Mouse (Mus musculus): ENCODE data around the gene Ing1.

Gene Ing1

DNA sequence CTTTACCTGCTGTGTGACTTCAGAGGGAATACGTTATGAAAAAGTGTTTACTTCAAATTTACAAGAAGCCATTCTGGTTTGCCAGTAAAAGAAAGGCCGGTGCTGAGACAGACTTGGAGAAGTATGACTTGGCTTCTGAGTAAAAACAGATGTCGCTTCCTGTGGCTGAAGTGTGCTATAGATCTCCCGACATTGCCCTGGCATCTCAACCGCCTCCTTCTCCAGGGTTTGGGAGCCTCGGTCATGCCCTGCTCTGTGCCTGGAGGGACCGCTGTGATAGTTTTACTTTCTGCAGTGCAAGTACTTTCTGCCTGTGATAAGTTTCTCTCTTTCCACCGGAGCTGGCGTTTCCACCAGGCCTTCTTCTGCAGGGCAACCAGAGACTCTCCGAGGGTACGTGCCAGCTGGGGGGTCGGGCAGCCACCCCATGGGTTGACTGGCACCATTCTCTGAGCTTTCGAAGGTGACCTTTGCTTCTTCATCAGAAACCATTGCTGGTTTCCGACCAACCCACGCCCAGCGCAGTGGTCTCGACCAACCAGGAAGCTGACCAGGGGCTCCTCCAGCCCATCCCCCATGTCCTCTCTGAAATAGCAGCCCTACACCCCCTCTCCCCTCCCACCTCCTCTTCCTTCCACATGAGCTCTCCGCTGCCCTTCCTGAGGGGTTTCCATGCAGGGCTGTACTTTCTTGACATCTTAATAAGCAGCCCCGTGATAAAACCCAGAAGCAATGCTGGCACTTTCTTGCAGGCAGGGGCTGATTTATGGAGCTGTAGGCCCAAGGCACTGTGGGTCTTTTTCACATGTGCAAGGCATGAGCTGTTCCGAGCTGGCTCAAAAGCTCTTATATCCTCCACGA lies 30.4 kb downstream of the Ing1 start:
- DNase-seq (ENCODE audit: extremely low spot score, low read depth, low spot score): peak; percentile 81

DNA sequence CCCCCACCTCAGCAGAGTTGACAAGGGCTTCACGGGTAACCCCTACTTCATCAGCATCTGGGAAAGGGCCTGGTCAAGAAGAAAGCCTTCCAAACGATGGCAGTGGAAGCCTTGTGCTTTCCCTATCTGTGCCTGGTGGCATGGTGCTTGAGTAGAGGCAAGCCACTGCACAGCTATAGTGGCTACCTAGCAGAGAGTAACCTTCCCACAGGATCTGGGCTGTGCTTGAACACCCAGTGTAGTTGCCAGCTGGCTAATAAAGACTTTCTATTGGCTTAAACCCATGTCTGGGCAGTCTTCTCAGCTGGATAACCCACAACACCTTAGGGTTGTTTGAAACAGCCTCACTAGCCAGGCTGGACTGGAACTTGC lies 31.0 kb downstream of the Ing1 start:
- DNase-seq (ENCODE audit: extremely low spot score, low read depth, low spot score): no peak

DNA sequence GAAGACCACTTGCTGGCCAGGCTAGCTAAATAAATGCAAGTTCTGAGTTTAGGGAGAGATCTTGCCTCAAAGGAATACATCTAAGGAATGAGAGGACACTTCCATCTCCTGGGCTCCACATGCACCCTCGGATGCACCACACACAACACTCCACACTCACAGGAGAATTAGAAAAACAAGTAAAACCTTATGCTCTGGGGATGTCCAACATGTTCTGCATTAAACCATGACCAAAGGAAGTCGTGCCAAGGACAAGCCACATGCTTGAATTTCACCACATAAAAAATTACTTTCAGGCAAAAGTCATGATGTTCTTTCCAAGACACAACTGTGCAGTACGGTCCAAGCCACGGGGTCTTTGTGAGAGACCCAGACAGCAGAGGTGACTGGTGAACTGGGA lies 36.5 kb downstream of the Ing1 start:
- no peak for DNase-seq (ENCODE audit: extremely low spot score, low read depth, low spot score)

DNA sequence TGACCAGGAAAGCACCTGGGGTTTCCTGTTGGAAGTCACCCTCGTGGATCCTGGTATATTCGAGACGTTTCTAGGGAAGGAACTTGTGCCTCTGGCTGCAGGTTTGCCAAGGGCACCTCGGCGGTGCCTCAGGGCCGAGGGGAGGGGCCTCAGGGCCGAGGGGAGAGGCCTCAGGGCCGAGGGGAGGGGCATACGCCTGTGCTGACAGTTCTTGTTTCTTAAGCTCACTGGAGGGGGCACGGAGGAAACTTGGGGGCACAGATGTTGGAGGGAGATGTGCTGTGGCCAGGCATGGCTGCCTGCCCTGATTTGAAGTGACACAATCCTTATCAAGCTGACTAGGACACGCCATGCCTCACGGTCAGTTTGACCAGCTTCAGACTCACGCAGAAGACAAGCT lies 36.9 kb downstream of the Ing1 start:
- DNase-seq (ENCODE audit: extremely low spot score, low read depth, low spot score): no peak

DNA sequence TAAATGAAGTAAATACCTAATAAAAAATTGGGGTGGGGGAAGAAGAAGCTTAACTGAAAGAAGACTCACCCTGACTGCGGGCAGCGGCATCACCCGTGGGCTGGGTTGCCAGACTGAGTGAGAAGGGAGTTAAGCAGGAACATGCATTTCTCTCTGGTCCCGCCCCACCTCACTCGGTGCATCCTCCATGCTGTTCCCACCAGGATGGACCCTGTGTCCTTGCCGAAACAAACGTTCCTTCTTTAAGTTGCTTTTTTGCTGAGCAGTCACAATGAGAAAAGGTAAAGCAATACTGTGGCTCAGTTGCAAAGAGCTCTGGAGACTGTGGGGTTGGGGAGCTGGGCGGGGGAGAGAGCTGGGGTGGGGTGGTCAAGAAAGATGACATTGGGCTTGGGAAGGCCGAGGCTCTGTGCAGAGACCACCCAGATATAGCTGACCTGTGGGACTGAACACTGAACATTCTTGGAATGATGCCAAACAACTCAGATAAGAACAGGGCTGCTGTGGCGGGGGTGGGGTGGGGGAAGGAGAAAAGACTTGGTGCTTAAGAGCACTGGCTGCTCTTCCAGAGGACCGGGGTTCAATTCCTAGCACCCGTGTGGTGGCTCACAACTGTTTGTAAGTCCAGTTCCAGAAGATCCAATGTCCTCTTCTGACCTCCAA lies 38.0 kb downstream of the Ing1 start:
- DNase-seq (ENCODE audit: extremely low spot score, low read depth, low spot score): no peak

DNA sequence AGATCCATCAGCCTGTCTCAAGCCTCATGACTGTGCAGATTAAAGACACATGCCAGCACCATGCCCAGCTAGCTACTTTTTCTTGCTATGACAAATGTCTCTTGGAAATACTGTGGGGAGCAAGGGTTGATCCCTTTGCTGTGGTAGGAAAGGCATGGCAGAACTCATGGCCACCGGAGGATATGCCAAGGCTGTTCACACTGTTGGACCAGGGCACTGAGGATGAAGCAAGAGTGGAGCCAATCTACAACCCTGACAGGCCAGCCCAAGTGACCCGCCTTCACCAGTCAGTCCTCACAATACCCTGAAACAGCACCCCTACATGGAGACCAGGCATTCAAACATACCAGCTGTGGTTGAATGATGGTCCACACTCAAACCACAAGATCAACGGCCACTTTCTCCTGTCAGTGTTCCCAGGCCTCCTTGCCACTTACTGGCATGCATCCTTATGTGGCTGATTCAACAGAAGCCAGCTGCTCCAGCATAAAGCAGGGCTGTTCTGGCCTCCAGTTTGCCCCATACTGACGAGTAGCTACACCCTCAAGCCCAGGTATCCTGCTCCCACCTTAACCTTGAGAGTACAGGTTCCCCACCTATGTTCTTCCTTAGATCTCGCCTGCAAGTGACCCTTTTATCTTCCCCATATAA lies 45.1 kb downstream of the Ing1 start:
- no peak for DNase-seq (ENCODE audit: extremely low spot score, low read depth, low spot score)

DNA sequence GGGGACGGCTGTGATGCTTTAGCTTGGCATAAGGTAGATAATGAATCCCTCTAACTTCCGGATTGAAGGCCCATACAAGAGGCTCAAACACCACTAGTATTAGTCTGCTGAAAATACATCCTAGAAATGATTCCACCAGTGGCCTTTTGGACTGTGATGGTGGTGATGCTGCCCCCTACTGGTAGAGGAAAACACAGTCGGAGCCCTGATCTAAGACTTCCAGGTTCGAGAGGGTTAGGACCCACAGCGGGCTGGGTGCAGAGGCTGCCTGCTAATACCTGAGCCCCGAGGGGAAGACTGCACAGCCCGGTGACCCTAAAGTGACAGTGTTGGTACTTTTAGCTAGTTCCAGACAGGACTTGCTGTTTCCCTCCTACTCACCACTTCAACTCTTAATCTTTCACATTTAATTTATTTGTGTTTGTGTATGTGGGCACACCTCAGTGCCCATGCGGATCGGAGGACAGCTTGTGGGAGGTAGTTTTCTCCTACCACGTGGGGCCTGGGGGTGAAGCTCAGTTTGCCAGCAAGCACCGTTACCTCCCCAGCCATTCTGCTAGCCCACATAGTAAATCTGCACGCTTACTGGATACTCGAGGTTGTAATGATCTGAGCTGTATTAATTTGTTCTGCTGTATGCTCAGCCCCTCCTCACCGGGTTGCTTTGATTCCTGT lies 46.8 kb downstream of the Ing1 start:
- peak; percentile 80 for DNase-seq (ENCODE audit: extremely low spot score, low read depth, low spot score)

DNA sequence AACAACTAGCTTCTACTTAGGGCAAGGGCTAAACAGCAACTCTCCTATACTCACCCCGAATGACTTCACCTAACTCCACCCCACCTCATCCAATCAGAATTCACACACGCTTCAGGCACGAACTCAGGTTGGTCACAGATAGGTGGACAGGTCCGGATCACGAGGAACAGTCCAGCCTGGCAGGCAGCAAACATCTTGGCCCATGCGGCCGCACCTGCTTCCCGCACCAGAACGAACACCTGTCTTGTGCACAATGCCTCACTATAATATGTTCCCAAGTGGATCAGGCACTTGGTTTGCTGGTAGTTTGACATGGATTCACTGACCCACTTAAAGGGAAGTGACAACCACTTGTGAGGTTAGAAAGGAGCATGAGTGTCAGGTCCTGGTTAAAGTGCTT lies 53.5 kb downstream of the Ing1 start:
- DNase-seq (ENCODE audit: extremely low spot score, low read depth, low spot score): no peak

Measured in hindlimb bud, embryonic 11.5 days (tissue).